In the genomic region with DNA sequence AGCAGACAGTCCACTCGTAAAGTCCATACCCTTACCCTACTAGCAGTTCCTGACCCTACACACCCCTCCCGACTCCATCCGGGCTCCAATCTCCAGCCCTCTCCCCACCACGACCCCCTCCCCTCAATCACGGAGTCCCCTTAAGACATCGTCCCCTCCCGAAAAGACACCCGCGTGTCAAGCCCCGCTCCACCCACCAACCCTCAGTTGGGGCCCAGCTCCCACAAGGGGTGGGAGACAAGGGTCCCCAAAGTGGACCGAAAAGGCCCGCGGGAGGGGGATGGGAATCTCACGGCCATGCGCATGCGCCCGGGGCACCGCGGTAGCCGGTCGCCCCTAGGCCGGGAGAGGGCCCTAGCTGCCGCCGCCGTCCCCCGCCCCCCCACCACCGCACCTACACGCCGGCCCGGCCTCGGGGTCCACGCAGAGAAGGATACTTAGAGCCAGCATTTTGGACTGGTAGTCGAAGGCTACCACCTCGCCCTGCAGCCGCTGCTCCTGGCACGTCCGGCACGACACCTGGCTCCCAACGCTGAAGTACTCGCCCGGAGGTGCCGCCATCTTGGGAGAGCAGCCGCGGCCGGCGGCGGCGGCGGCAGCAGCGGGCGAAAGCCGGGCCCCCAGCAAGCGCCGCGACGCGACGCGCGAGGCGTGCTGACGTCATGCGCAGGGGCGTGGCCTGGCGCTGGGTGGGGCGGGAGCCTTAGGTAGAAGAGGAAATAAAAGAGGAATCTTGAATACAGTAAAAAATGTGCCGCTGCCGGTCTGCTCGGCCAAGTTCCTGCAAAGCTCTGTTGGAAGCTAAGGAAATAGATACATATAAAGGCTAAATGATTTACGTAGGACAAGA, we compare ENCODE assay signal across 8 mouse cellular contexts. TPM values are rescaled to one million over a fixed set of nuclear protein-coding genes. Genes with fewer than 3 reads are reported as not detected.
A peak's percentile ranks its signal among the peaks of the same experiment; 100 is the strongest.
DNase-seq lines count a peak whose midpoint lies in the region; ATAC-seq and TF ChIP-seq lines count a peak whose summit lies in the region.

A gene (minus strand): TSS at position 651 of the 850 bp plus-strand sequence.

- H3K36me3 ChIP-seq in hindbrain, postnatal 0 days (ENCODE audit: insufficient read depth, low read length): peaks cover 10% of the 10 kb centered on the region

- intact Hi-C loops in gastrocnemius, adult 2 months (cut with DNase I): no loop called here
- intact Hi-C loops in left cerebral cortex, adult 2 months (cut with DNase I): no loop called here

- peak; percentile 90 for DNase-seq in WW6 (ENCODE audit: low read depth, low spot score)
- peak; percentile 91 to 96 for DNase-seq in cerebellum, postnatal 4 days (ENCODE audit: low spot score in 2 of 2)
- DNase-seq in gastrocnemius, adult 2 months: peak; percentile 97
- peak; percentile 97 for DNase-seq in hindbrain, postnatal 0 days (ENCODE audit: low spot score)
- DNase-seq in left cerebral cortex, adult 2 months (ENCODE audit: extremely low spot score in 1 of 2, low spot score in 2 of 2): peak; percentile 93 to 96
- peak; percentile 91 for DNase-seq in right cerebral cortex, adult 2 months (ENCODE audit: low spot score in 2 of 2)
- DNase-seq in urinary bladder, postnatal 14 days (ENCODE audit: low spot score): peak; percentile 98

- H3K27ac ChIP-seq in gastrocnemius, adult 2 months: peak within 1 kb of the TSS; percentile 98
- peak within 1 kb of the TSS; percentile 97 for H3K27ac ChIP-seq in hindbrain, postnatal 0 days
- H3K27ac ChIP-seq in left cerebral cortex, adult 2 months: peak within 1 kb of the TSS; percentile 93

- peak; percentile 90 for ATAC-seq in hindbrain, postnatal 0 days
- peak; percentile 90 for ATAC-seq in megakaryocyte, adult 5-6 weeks (ENCODE audit: poor library complexity, severe bottlenecking)

- peak within 1 kb of the TSS; percentile 95 for H3K4me3 ChIP-seq in gastrocnemius, adult 2 months
- peak within 1 kb of the TSS; percentile 88 for H3K4me3 ChIP-seq in hindbrain, postnatal 0 days (ENCODE audit: low read length)
- peak within 1 kb of the TSS; percentile 91 for H3K4me3 ChIP-seq in left cerebral cortex, adult 2 months

- peak within 1 kb of the TSS; percentile 74 for H3K4me2 ChIP-seq in hindbrain, postnatal 0 days (ENCODE audit: low read depth, low read length)

- no peaks in the 10 kb centered on the region for H3K27me3 ChIP-seq in hindbrain, postnatal 0 days (ENCODE audit: insufficient read depth, low read length)

- no peaks in the 10 kb centered on the region for H3K9me3 ChIP-seq in hindbrain, postnatal 0 days (ENCODE audit: low read length)

- TF ChIP-seq CTCF in gastrocnemius, adult 2 months (IDR thresholded peaks at IDR 0.05): peak; percentile 25; the same call in 1 of the 2 replicates
- TF ChIP-seq CTCF in hindbrain, postnatal 0 days (IDR thresholded peaks at IDR 0.05; ENCODE audit: low read depth): 0 out of 2 replicates have a peak, but pooled peaks have one; percentile 4
- no peak for TF ChIP-seq CTCF in left cerebral cortex, adult 2 months (IDR thresholded peaks at IDR 0.05)

- peak within 1 kb of the TSS; percentile 91 for H3K9ac ChIP-seq in hindbrain, postnatal 0 days (replicated peaks; ENCODE audit: low read length)

- 2% methylated on average over 64 of the region's 70 CpGs for WGBS in hindbrain, postnatal 0 days

- 0 out of 2 replicates have a peak, but pooled peaks cover 7% of the 10 kb centered on the region for H3K4me1 ChIP-seq in hindbrain, postnatal 0 days (ENCODE audit: insufficient read depth, low read length)

RNA-seq across cellular contexts. Expression of the gene that starts here (rescaled TPM):
- 100 to 1,000 TPM in 1 of 2 experiments, 10 to 100 TPM in 1; 95.3 to 106 TPM for total RNA-seq in gastrocnemius, adult 2 months (2021)
- total RNA-seq in hindbrain, postnatal 0 days (2014; rRNA removed): 65.7 and 167 TPM in 2 replicates
- polyA plus RNA-seq in hindbrain, postnatal 0 days (2015; fragmentation: Nextera tagmentation; extraction: Ambion mirVana): 147 and 153 TPM in 2 replicates
- total RNA-seq in left cerebral cortex, adult 2 months (2021): 10 to 100 TPM; 55.2 to 58.9 TPM
- total RNA-seq in megakaryocyte, adult 5-6 weeks (2015): 81.3 and 83.9 TPM in 2 replicates
- total RNA-seq in megakaryocyte, adult 5-6 weeks (2017): 43.0 and 46.5 TPM in 2 replicates

Comparison
In these comparisons a context has a peak if more than half of its experiments do, and no peak if none do; other contexts are left out.
1. Peak in every context shown above with its lines: DNase-seq, ATAC-seq, H3K4me3 ChIP-seq and H3K27ac ChIP-seq.